Mouse (Mus musculus) forebrain, postnatal 0 days (tissue): ENCODE data around the gene Tnfrsf21. TPM values are rescaled to one million over a fixed set of nuclear protein-coding genes. Genes with fewer than 3 reads are reported as not detected.

Source experiments
- ATAC-seq: fragments of 200-750 bp; cut with Nextera tagmentation; 2 replicates; pipeline ENCODE4 v1.8.0; 2017; ENCODE audit warnings: mild to moderate bottlenecking, moderate library complexity
- DNase-seq: peaks from one replicate; pipeline ENCODE4 v3.0.0-alpha.2; 2015
- H3K27ac ChIP-seq: fragments of 300-500 bp; sonication (generic); 2 replicates; pipeline ENCODE4 v1.5.1; 2014; ENCODE audit warnings: low read depth, mild to moderate bottlenecking, antibody characterized with exemption, low read length, moderate library complexity, mixed read lengths
- H3K27me3 ChIP-seq: fragments of 300-500 bp; sonication (generic); 2 replicates; pipeline ENCODE4 v1.6.1; 2014; ENCODE audit warnings: mild to moderate bottlenecking, low read length, mixed read lengths; ENCODE audit not compliant: insufficient read depth
- H3K36me3 ChIP-seq: fragments of 300-500 bp; sonication (generic); 2 replicates; pipeline ENCODE4 v1.6.1; 2014; ENCODE audit warnings: mild to moderate bottlenecking, moderate library complexity; ENCODE audit not compliant: insufficient read depth
- H3K4me1 ChIP-seq: fragments of 300-500 bp; sonication (generic); 2 replicates; pipeline ENCODE4 v1.6.1; 2014; ENCODE audit warnings: antibody characterized with exemption; ENCODE audit not compliant: insufficient read depth
- H3K4me2 ChIP-seq: fragments of 300-500 bp; sonication (generic); 2 replicates; pipeline ENCODE4 v1.6.1; 2014; ENCODE audit warnings: low read depth, mild to moderate bottlenecking, moderate library complexity
- H3K4me3 ChIP-seq: fragments of 300-500 bp; sonication (generic); 2 replicates; pipeline ENCODE4 v1.5.1; 2014; ENCODE audit warnings: low read depth, low read length, mixed read lengths
- H3K9ac ChIP-seq: fragments of 300-500 bp; sonication (generic); 2 replicates; pipeline ENCODE4 v1.6.1; 2014; ENCODE audit warnings: mild to moderate bottlenecking
- H3K9me3 ChIP-seq: fragments of 300-500 bp; sonication (generic); 2 replicates; pipeline ENCODE4 v1.6.1; 2016; ENCODE audit warnings: low read length
- CTCF ChIP-seq: sonication (generic); IDR thresholded peaks from 2 replicates; pipeline ENCODE4 v1.5.1; 2016; ENCODE audit warnings: antibody characterized with exemption, control low read depth, low read depth
- WGBS: fragments of 180-500 bp; shearing (Covaris S2); extraction: QIAGEN DNeasy Blood & Tissue Kit; methylation state at CpG from one replicate; pipeline ENCODE4 v1.1.7; 2014; 5-methylcytosine and 5-hydroxymethylcytosine counted together
- polyA plus RNA-seq: library from polyadenylated mRNA; unstranded; fragments of >200 nt; fragmentation: Nextera tagmentation; extraction: Ambion mirVana; gene quantifications from 2 replicates; pipeline ENCODE4 v1.2.1, GENCODE M21; 2015
- total RNA-seq: library from RNA; depleted of rRNA; stranded (reverse); fragments of >200 nt; gene quantifications from 2 replicates; pipeline ENCODE4 v1.2.3, GENCODE M21; 2014

Gene Tnfrsf21
- total and polyA plus RNA-seq, 2 experiments from 2014 or later = 71.4 to 73.7 TPM

DNA sequence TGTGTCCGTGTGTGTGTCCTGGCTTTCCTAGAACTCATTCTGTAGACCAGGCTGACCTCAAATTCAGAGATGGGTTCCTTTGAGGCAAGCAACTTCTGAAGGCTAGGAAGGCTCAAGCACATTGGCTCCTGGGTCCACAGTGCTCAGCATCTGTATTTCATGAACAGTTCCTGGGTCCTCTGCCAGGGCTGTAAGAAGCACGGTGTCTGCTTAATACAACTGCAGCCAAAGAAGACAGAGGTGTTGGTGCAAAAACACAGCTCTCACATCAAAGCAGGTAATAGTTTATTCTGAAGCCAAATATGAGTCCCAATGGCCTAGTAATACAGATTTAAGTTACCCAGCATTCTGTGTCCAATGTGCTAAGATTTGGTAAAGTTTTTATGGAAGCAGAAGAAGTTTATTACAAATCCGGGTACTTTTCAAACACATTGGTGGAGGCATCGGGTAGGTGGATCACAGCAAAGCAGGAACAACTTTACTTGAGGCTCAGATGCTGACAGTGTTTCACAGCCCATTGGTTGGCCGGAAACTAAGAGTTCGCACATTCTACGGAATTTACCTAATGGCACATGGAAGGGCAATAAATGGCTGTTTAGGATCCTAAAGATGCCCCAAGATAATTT lies 112.7 kb downstream of the Tnfrsf21 start:
- H3K27me3 ChIP-seq = no peaks in the 10 kb centered on the region
- H3K9me3 ChIP-seq = no peaks in the 10 kb centered on the region
- DNase-seq (no peak), ATAC-seq (no peak)
- H3K36me3 ChIP-seq = no peaks in the 10 kb centered on the region
- H3K9ac ChIP-seq = no peak overlapping the region
- WGBS = 92% methylated on average over 7 of the region's 7 CpGs
- no peak overlapping the region for H3K4me2 ChIP-seq
- no peaks in the 10 kb centered on the region for H3K4me1 ChIP-seq
- H3K4me3 ChIP-seq = no peak overlapping the region
- no peak overlapping the region for H3K27ac ChIP-seq
- no peak for TF ChIP-seq CTCF

DNA sequence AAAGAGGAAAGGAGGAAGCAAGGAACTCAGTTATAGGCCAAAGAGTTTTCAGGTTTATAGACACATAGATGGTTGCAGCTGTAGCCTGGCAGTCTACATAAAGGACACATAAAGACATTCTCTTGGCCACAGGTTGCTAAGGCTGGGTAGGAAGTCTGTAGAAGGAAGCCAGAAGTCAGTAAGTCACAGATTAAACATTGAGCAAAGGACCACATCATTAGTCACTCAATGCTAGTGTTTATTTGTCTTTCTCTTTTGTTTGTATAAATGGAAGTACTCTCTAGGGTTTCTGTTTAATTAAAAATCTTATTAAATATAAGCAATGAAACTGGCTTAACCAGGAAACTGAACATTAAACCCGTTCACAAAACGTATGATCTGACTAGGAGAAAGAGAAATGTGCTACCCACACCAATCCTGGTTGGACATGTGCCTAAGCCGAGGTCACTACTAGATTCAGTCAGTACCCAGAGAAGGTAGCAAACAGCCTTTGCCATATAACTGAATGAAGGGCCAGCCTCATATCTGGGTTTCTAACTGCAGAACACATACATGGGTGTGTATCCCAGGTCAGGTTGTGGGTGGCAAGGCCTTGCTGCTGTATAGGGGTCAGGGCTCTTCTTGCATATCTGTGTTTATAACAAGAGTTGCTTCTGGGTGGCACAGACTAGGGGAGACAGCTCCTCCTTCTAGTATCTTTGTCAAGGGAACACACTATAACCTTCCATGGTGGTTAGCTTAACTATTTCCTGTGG lies 113.9 kb downstream of the Tnfrsf21 start:
- H3K4me1 ChIP-seq = no peaks in the 10 kb centered on the region
- DNase-seq (no peak), ATAC-seq (no peak)
- TF ChIP-seq CTCF = no peak
- no peaks in the 10 kb centered on the region for H3K9me3 ChIP-seq
- H3K9ac ChIP-seq = no peak overlapping the region
- H3K27ac ChIP-seq = no peak overlapping the region
- no peaks in the 10 kb centered on the region for H3K36me3 ChIP-seq
- H3K27me3 ChIP-seq = no peaks in the 10 kb centered on the region
- H3K4me2 ChIP-seq = no peak overlapping the region
- H3K4me3 ChIP-seq = no peak overlapping the region
- 84% methylated on average over 3 of the region's 3 CpGs for WGBS

DNA sequence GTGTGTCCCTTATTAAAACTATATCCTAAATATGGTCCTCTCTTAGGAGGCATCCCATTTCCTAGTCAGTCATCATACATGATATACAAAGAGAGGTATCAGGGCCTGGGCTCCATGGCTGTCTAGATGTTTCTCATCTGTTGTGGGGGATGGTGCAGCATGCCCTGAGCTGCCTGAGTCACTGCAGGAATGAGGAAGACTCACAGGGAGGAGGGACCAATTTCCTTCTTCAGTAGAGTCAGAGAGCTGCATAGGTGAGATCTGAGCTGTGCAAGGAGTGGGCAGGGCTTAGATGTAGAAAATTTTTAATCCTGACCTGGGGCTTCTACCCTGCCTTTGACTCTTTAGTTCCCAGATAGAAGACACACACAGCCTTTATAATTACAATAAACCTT lies 114.5 kb downstream of the Tnfrsf21 start:
- Histone ChIP-seq H3K4me2 (no peak overlapping the region), H3K36me3 (no peaks in the 10 kb centered on the region), H3K4me3 (no peak overlapping the region), H3K27ac (no peak overlapping the region), H3K9me3 (no peaks in the 10 kb centered on the region), H3K27me3 (no peaks in the 10 kb centered on the region), H3K4me1 (no peaks in the 10 kb centered on the region), H3K9ac (no peak overlapping the region)
- DNase-seq (no peak), ATAC-seq (no peak)
- no peak for TF ChIP-seq CTCF

- TF ChIP-seq CTCF = no peak
- H3K27me3 ChIP-seq = no peaks in the 10 kb centered on the region
- no peak overlapping the region for H3K4me2 ChIP-seq
- no peaks in the 10 kb centered on the region for H3K36me3 ChIP-seq
- DNase-seq = no peak
- H3K9ac ChIP-seq = no peak overlapping the region
- WGBS = 70% methylated on average over 5 of the region's 5 CpGs
- no peak overlapping the region for H3K27ac ChIP-seq
- H3K4me3 ChIP-seq = no peak overlapping the region
- no peaks in the 10 kb centered on the region for H3K9me3 ChIP-seq
- no peaks in the 10 kb centered on the region for H3K4me1 ChIP-seq
- ATAC-seq = no peak
Observed at GRCm38 (mm10) chr17:43132477-43132876, 116.1 kb downstream of the Tnfrsf21 start.

GRCm38 (mm10) chr17:43133106-43133505 lies 116.8 kb downstream of the Tnfrsf21 start:
- H3K4me1 ChIP-seq = no peaks in the 10 kb centered on the region
- H3K27ac ChIP-seq = no peak overlapping the region
- no peak overlapping the region for H3K4me3 ChIP-seq
- WGBS = 88% methylated on average over 4 of the region's 4 CpGs
- H3K4me2 ChIP-seq = no peak overlapping the region
- no peak overlapping the region for H3K9ac ChIP-seq
- no peak for TF ChIP-seq CTCF
- ATAC-seq (no peak), DNase-seq (no peak)
- H3K36me3 ChIP-seq = no peaks in the 10 kb centered on the region
- H3K27me3 ChIP-seq = no peaks in the 10 kb centered on the region
- no peaks in the 10 kb centered on the region for H3K9me3 ChIP-seq

DNA sequence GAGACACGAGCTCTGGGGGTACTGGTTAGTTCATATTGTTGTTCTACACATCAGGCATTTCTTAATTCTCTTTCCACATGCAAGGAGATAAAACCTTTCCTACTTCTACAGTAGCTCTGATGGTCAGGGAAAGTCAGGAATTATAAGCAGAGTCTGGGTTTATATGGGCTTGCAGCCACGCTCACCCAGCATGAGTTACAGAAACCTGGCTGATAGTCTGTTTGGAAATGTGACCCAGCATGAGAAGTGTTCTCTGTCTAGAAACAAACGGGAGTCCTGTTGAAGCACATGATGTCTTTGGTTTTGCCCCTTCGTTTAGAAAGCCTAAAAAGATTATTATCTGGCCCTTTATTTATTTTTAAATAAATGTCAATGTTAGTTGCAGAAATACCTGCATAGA lies 118.6 kb downstream of the Tnfrsf21 start:
- 70% methylated on average over 4 of the region's 4 CpGs for WGBS
- TF ChIP-seq CTCF = no peak
- no peak for ATAC-seq

GRCm38 (mm10) chr17:43135398-43136265 lies 119.3 kb downstream of the Tnfrsf21 start:
- Histone ChIP-seq H3K27me3 (no peaks in the 10 kb centered on the region), H3K9me3 (no peaks in the 10 kb centered on the region), H3K9ac (no peak overlapping the region), H3K36me3 (no peaks in the 10 kb centered on the region), H3K4me3 (no peak overlapping the region), H3K4me1 (no peaks in the 10 kb centered on the region), H3K27ac (no peak overlapping the region), H3K4me2 (no peak overlapping the region)
- 46% methylated on average over 7 of the region's 7 CpGs for WGBS
- no peak for DNase-seq
- ATAC-seq = no peak
- TF ChIP-seq CTCF = no peak

More for the DNA sequence above, 118.6 kb downstream of the Tnfrsf21 start:
- no peak overlapping the region for H3K4me2 ChIP-seq
- no peaks in the 10 kb centered on the region for H3K9me3 ChIP-seq
- no peaks in the 10 kb centered on the region for H3K4me1 ChIP-seq
- DNase-seq = no peak
- no peak overlapping the region for H3K27ac ChIP-seq
- H3K4me3 ChIP-seq = no peak overlapping the region
- no peak overlapping the region for H3K9ac ChIP-seq
- no peaks in the 10 kb centered on the region for H3K27me3 ChIP-seq
- no peaks in the 10 kb centered on the region for H3K36me3 ChIP-seq
